Mouse (Mus musculus): ENCODE results near the gene Slc12a8. TPM values are rescaled to one million over a fixed set of nuclear protein-coding genes. Genes with fewer than 3 reads are reported as not detected.

Gene Slc12a8
- polyA plus RNA-seq, 1 experiment from 2014 or later, result 0.09 TPM

DNA sequence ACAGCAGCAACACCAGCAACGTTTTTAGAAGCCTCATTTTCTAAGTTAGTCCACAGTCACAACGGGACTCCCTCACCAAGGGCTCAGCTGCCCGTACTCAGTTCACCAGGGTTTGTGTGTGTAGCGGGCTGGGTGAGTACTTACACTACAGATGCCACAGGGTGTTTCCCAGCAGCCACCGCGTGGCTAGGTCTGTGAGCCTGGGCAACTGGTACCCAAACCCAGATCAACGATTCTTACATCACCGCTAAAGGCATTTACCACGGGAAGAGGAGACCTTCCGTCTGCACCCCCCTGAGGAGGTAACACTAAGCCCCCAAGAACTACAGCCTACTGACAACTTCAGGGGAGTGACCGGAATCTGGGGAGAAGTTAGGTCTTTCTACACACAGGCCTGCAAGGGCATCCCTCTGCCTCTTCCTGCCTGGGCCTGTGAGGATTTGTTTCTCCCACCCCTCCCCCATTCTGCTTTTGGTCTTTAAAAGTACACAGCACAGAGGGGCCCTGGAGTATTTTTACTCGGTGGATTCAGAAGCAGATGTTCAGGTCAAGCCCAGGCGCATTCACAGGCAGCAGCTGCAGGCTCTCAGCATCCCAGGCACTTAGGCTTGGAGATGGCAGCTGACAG lies 67.4 kb downstream of the Slc12a8 start:
- Histone ChIP-seq H3K4me1 (replicated peaks) (peaks cover 10% of the 10 kb centered on the region; the same call in 1 of the 2 replicates), H3K27me3 (peaks cover 27% of the 10 kb centered on the region), H3K9ac (no peak overlapping the region), H3K4me2 (peak overlapping the region; percentile 43), H3K36me3 (replicated peaks) (no peaks in the 10 kb centered on the region), H3K27ac (replicated peaks) (0 out of 2 replicates have a peak overlapping the region, but pooled peaks have one; percentile 45), H3K4me3 (replicated peaks) (no peak overlapping the region), H3K9me3 (replicated peaks) (no peaks in the 10 kb centered on the region)
- no peak; the same call in 1 of the 2 replicates for ATAC-seq (ENCODE audit: insufficient read depth)
- 17% methylated on average over 13 of the region's 13 CpGs for WGBS (ENCODE audit: insufficient replicate concordance)

DNA sequence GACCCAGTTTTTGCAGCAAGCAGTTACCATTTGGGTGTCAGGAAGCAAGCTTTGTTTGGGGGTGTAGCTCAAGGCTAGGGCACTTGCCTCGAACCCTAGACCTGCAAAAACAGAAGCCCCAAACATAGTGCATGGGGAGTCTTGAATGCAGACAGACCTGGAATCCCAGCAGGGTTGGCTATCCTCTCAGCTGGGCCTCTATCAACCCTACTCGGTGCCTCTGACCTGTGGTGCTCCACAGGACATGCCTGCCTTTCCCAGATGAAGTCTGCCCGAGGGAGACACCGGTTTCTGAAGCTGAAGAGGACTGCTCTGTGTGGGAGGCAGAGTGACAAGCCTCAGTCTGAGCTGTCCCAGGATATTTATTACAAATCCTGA lies 67.9 kb downstream of the Slc12a8 start:
- H3K4me1 ChIP-seq (replicated peaks), result peaks cover 10% of the 10 kb centered on the region; the same call in 1 of the 2 replicates
- ATAC-seq (ENCODE audit: insufficient read depth), result no peak
- WGBS (ENCODE audit: insufficient replicate concordance), result 34% methylated on average over 4 of the region's 4 CpGs
- H3K27ac ChIP-seq (replicated peaks), result no peak overlapping the region
- H3K4me3 ChIP-seq (replicated peaks), result no peak overlapping the region
- no peaks in the 10 kb centered on the region for H3K36me3 ChIP-seq (replicated peaks)
- no peak overlapping the region for H3K9ac ChIP-seq
- H3K9me3 ChIP-seq (replicated peaks), result no peaks in the 10 kb centered on the region
- H3K27me3 ChIP-seq, result peaks cover 27% of the 10 kb centered on the region
- no peak overlapping the region for H3K4me2 ChIP-seq

DNA sequence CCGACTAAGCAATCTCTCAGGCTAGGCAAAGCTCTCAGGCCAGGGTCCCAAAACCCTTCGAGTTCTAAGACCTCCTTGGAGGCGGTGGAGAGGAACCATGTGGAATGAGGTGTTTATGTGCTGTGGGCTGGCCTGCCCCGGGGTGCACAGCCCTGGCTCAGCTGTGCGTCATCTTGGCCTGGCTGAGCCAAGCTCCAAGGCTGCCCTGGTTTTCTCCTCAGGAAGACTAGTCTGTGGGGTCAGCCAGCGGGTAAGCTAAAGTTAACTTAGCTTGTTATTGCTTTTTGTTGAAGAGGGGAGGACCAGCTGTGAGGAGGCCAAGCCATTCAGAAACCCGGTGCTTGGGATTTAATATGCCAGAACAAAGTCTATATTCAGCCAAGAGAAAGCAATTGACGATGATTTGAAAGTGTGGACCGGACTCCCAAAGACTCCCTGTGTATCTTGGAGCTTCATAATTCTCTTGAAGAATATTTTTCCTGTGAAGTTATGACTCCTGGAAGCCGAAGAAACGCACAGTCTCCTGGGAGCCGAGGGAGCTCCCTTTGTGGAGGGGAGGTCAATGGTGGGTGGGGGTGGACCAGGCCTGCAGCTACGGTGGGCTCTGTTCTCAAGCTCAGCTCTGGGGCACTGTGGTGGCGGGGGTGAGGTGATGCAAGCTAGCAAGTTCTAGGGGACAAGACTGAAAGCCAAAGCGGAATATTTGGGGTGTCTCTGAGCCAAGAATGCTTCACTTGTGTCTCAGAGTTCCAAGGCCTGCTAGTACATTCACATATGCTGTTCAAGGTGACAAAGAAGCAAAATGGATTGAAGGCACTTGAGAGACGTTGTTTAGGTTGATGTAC lies 70.4 kb downstream of the Slc12a8 start:
- Histone ChIP-seq H3K4me1 (replicated peaks) (peaks cover 12% of the 10 kb centered on the region; the same call in 1 of the 2 replicates), H3K27me3 (peaks cover 26% of the 10 kb centered on the region), H3K4me3 (replicated peaks) (no peak overlapping the region), H3K9ac (no peak overlapping the region), H3K36me3 (replicated peaks) (no peaks in the 10 kb centered on the region), H3K9me3 (replicated peaks) (no peaks in the 10 kb centered on the region), H3K4me2 (no peak overlapping the region), H3K27ac (replicated peaks) (no peak overlapping the region)
- ATAC-seq (ENCODE audit: insufficient read depth), result no peak
- 68% methylated on average over 16 of the region's 16 CpGs for WGBS (ENCODE audit: insufficient replicate concordance)

DNA sequence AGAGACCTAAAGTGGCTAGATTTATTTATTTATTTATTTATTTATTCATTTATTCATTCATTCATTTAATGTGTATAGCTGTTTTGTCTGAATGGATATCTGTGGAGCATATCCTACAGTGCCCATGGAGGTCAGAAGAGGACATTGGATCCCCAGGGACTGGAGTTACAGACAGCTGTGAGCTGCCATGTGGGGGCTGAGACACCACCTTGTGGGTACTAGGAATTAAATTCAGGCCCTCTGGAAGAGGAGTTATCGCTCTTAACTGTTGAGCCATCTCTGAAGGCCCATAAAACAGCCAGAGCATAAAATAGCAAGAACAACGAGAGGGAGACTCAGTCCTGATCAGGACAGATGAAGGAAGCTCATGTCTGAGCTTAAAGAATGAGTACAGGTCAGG lies 71.7 kb downstream of the Slc12a8 start:
- no peak overlapping the region for H3K9ac ChIP-seq
- H3K4me2 ChIP-seq, result no peak overlapping the region
- peaks cover 9% of the 10 kb centered on the region; the same call in 1 of the 2 replicates for H3K4me1 ChIP-seq (replicated peaks)
- H3K27me3 ChIP-seq, result peaks cover 17% of the 10 kb centered on the region
- no peak overlapping the region for H3K27ac ChIP-seq (replicated peaks)
- H3K4me3 ChIP-seq (replicated peaks), result no peak overlapping the region
- ATAC-seq (ENCODE audit: insufficient read depth), result no peak
- WGBS (ENCODE audit: insufficient replicate concordance), result 60% methylated on average over 2 of the region's 2 CpGs
- H3K9me3 ChIP-seq (replicated peaks), result no peaks in the 10 kb centered on the region
- no peaks in the 10 kb centered on the region for H3K36me3 ChIP-seq (replicated peaks)

DNA sequence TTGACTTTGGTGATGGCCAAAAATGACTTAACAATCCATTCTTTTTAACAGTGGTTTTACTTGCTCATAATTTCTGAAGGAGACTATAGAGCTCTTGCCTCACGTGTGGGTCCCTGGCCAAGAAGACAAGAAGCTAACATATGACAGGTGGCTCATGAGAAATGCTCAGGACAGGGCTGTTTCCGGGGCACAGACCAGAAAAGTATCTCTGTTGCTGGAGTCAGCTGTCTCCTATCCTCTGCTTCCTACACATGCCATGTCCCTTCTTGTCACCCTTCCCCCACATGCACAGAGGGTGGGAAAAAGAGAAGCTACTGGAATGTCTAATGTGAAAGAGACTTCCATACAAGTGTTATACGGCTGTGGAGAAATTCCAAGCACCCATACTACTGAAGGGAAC lies 73.3 kb downstream of the Slc12a8 start:
- H3K4me2 ChIP-seq, result no peak overlapping the region
- whole genome bisulfite sequencing (ENCODE audit: insufficient replicate concordance), result 61% methylated on average over 3 of the region's 3 CpGs

DNA sequence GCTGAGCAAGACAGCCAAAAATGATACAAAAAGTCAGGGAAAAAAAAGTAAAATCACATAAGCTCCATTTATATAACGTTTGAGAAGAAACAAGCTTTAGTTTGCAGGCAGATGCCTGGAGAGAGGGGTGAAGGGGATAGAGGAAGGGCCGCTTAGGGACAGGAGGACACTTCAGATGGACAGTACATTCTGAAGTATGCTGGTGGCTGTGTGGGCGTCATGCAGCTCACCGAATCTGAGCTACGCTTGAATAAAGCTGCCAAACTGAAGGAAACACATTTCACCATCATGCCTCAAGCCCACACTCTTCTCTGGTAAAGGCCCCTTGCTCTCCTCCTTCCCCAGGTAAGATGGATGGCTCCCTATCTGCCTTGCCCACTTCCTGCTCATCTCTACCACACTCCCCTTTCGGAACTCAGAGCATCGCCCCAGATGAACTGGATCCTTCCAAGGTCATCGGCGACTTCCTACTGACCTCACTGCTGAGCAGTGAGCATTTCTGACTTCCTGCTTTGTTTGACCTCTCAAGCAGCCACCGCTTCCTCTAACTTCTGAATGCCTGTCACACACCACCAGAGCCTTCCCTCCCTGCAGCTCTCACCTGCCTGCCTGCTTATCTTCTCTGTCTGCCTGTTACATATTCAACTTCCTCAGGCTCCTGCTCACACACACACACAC lies 74.4 kb downstream of the Slc12a8 start:
- H3K4me3 ChIP-seq (replicated peaks), result no peak overlapping the region
- H3K9ac ChIP-seq, result no peak overlapping the region
- ATAC-seq (ENCODE audit: insufficient read depth), result no peak
- H3K36me3 ChIP-seq (replicated peaks), result no peaks in the 10 kb centered on the region
- no peaks in the 10 kb centered on the region for H3K9me3 ChIP-seq (replicated peaks)
- no peak overlapping the region for H3K4me2 ChIP-seq
- no peaks in the 10 kb centered on the region for H3K27me3 ChIP-seq
- 0 out of 2 replicates have a peak, but pooled peaks cover 7% of the 10 kb centered on the region for H3K4me1 ChIP-seq (replicated peaks)
- 39% methylated on average over 10 of the region's 10 CpGs for WGBS (ENCODE audit: insufficient replicate concordance)
- H3K27ac ChIP-seq (replicated peaks), result no peak overlapping the region

More for the DNA sequence above, 73.3 kb downstream of the Slc12a8 start:
- H3K27me3 ChIP-seq, result 0 out of 2 replicates have a peak, but pooled peaks cover under 1% of the 10 kb centered on the region
- H3K9me3 ChIP-seq (replicated peaks), result no peaks in the 10 kb centered on the region
- no peak for ATAC-seq (ENCODE audit: insufficient read depth)
- H3K36me3 ChIP-seq (replicated peaks), result no peaks in the 10 kb centered on the region
- no peak overlapping the region for H3K27ac ChIP-seq (replicated peaks)
- H3K4me1 ChIP-seq (replicated peaks), result 0 out of 2 replicates have a peak, but pooled peaks cover 7% of the 10 kb centered on the region
- H3K9ac ChIP-seq, result no peak overlapping the region
- H3K4me3 ChIP-seq (replicated peaks), result no peak overlapping the region

DNA sequence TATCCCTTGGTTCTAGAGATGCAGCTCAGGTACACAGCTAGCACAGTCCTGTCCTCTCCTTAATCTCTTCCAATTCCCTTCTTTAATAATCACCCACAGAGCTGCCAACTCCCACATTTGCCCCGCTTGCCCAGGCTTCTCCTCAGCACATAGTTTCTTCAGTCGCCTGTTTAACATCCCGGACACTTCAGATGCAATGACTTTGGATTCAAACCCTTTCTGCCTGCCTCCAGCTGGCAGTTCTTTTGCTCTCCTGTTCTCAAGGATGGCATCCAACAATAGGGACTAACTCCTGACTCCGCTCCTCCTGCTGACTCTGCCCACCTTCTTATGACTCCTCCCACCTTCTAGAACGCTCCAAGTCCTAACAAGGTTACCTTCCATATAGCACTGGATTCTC lies 75.2 kb downstream of the Slc12a8 start:
- no peaks in the 10 kb centered on the region for H3K9me3 ChIP-seq (replicated peaks)
- no peak for ATAC-seq (ENCODE audit: insufficient read depth)
- H3K4me2 ChIP-seq, result no peak overlapping the region
- H3K27me3 ChIP-seq, result no peaks in the 10 kb centered on the region
- no peak overlapping the region for H3K9ac ChIP-seq
- 66% methylated on average over 5 of the region's 5 CpGs for WGBS (ENCODE audit: insufficient replicate concordance)
- H3K4me3 ChIP-seq (replicated peaks), result no peak overlapping the region
- H3K4me1 ChIP-seq (replicated peaks), result 0 out of 2 replicates have a peak, but pooled peaks cover 7% of the 10 kb centered on the region
- no peak overlapping the region for H3K27ac ChIP-seq (replicated peaks)
- no peaks in the 10 kb centered on the region for H3K36me3 ChIP-seq (replicated peaks)

DNA sequence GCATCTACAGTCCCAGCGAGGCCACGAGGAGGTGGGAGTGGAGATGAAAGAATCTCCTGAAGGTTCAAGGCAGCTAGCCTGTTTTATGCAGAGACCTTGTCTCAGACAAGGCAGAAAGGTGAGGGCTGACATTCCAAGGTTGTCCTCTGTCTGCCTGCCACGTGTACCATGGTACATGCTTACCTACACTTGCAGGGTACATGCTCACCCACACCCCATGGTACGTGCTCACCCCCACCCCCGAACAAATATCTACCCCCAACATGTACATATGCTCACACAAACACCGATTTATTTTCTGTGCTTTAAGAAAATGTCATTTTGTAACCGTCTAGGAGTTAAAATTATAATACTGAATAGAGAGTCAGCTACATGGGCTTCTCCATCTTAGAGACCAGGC lies 76.3 kb downstream of the Slc12a8 start:
- no peaks in the 10 kb centered on the region for H3K9me3 ChIP-seq (replicated peaks)
- H3K27ac ChIP-seq (replicated peaks), result no peak overlapping the region
- H3K4me1 ChIP-seq (replicated peaks), result 0 out of 2 replicates have a peak, but pooled peaks cover 7% of the 10 kb centered on the region
- no peak overlapping the region for H3K9ac ChIP-seq
- 66% methylated on average over 7 of the region's 7 CpGs for WGBS (ENCODE audit: insufficient replicate concordance)
- no peaks in the 10 kb centered on the region for H3K36me3 ChIP-seq (replicated peaks)
- no peak overlapping the region for H3K4me2 ChIP-seq
- no peak overlapping the region for H3K4me3 ChIP-seq (replicated peaks)
- H3K27me3 ChIP-seq, result no peaks in the 10 kb centered on the region
- no peak for ATAC-seq (ENCODE audit: insufficient read depth)

DNA sequence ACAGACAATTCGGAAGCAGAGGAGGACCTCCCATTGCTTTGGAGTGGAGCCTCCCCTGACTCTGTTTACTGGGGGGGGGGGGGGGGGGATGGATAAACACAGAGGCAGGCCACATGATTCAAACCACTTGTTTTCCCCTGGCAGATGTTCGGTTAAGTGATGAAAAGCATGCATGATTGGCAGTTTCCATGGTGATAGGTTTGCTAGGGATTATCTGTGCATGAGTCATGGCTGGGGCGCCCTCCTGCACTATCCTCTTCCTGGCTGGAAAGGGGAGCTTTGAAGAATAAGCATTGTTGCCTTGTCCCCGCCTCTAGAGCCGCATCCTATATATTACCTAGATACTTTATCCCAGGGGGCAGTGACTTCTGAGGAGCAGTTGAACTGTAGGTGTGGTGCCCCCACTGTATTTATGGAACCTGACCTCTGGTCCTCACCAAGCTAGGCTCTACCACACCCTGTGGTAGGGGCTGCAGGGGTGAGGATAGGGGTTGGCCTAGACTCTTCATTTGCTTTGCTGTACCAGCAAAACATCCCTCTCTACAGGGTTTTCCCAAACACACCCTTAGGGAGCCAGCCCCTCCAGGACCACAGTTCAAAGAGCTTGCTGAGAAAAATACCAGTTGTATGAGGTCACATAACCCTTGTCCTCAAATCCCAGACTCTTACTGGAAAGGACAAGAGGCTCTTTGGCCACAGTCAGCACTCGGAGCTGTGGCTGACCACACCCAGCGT lies 77.1 kb downstream of the Slc12a8 start:
- Histone ChIP-seq H3K4me1 (replicated peaks) (0 out of 2 replicates have a peak, but pooled peaks cover 7% of the 10 kb centered on the region), H3K9ac (no peak overlapping the region), H3K4me3 (replicated peaks) (no peak overlapping the region), H3K36me3 (replicated peaks) (no peaks in the 10 kb centered on the region), H3K27ac (replicated peaks) (no peak overlapping the region), H3K9me3 (replicated peaks) (no peaks in the 10 kb centered on the region), H3K4me2 (no peak overlapping the region), H3K27me3 (no peaks in the 10 kb centered on the region)
- no peak for ATAC-seq (ENCODE audit: insufficient read depth)
- WGBS (ENCODE audit: insufficient replicate concordance), result 54% methylated on average over 7 of the region's 7 CpGs

DNA sequence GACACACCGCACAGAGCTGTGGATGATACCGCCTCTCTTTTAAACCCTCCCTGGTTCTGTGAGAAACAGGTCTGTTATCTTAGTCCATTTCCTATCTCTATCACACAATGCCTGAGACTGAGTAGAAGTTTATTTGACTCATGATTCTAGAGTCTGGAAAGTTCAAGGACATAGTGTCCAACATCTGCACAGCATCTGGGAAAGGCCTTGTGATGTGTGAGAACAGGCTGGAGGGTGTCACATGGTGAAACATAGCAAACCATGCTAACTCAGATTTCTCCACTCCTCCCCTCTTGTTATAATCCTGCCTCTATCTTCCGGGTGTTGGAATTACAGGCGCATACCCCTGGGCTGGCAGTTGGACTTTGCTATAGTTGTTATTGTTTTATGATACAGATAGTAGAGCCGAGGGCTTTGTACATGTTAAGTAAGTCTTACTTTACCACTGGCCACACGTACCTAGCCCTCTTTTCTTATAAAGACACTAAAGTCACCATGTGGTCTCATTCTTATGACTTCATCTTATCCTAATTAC lies 78.2 kb downstream of the Slc12a8 start:
- H3K27me3 ChIP-seq, result no peaks in the 10 kb centered on the region
- H3K9ac ChIP-seq, result no peak overlapping the region
- 0 out of 2 replicates have a peak, but pooled peaks cover 7% of the 10 kb centered on the region for H3K4me1 ChIP-seq (replicated peaks)
- ATAC-seq (ENCODE audit: insufficient read depth), result no peak
- H3K4me3 ChIP-seq (replicated peaks), result no peak overlapping the region
- WGBS (ENCODE audit: insufficient replicate concordance), result 72% methylated on average over 6 of the region's 6 CpGs
- no peaks in the 10 kb centered on the region for H3K36me3 ChIP-seq (replicated peaks)
- H3K27ac ChIP-seq (replicated peaks), result no peak overlapping the region
- H3K4me2 ChIP-seq, result no peak overlapping the region
- H3K9me3 ChIP-seq (replicated peaks), result no peaks in the 10 kb centered on the region

Measured in liver, embryonic 15.5 days (tissue).